Mouse (Mus musculus) ES-Bruce4 (cell line): ENCODE results near the gene Commd3. TPM values are rescaled to one million over a fixed set of nuclear protein-coding genes. Genes with fewer than 3 reads are reported as not detected.
A peak's percentile ranks its signal among the peaks of the same experiment; 100 is the strongest.

Experiments
- H3K27ac ChIP-seq: 2 replicates; pipeline ENCODE4 v1.5.1; 2012; ENCODE audit warnings: low read length, inconsistent platforms; ENCODE audit not compliant: insufficient read depth
- H3K27me3 ChIP-seq: 2 replicates; pipeline ENCODE4 v1.6.1; 2012; ENCODE audit warnings: mild to moderate bottlenecking, low read length, inconsistent platforms; ENCODE audit not compliant: control insufficient read depth, poor library complexity, insufficient read depth, severe bottlenecking
- H3K36me3 ChIP-seq: 2 replicates; pipeline ENCODE4 v1.6.1; 2012; ENCODE audit warnings: inconsistent platforms, mild to moderate bottlenecking, low read length, moderate library complexity; ENCODE audit not compliant: control insufficient read depth, poor library complexity, insufficient read depth, severe bottlenecking
- H3K4me1 ChIP-seq: one replicate; pipeline ENCODE4 v1.8.1; 2011; ENCODE audit warnings: low read length; ENCODE audit not compliant: control insufficient read depth, insufficient read depth
- H3K4me3 ChIP-seq: 2 replicates; pipeline ENCODE4 v1.5.1; 2011; ENCODE audit warnings: low read depth, mild to moderate bottlenecking, low read length
- H3K9ac ChIP-seq: 2 replicates; pipeline ENCODE4 v1.6.1; 2012; ENCODE audit warnings: low read depth, mild to moderate bottlenecking, inconsistent platforms; ENCODE audit not compliant: poor library complexity, severe bottlenecking
- H3K9me3 ChIP-seq: replicated peaks from 2 replicates; pipeline ENCODE4 v1.6.1; 2012; ENCODE audit warnings: mild to moderate bottlenecking, low read length, inconsistent platforms; ENCODE audit not compliant: control insufficient read depth, poor library complexity, insufficient read depth, severe bottlenecking
- CTCF ChIP-seq: IDR thresholded peaks from one replicate; pipeline ENCODE4 v1.8.1; 2011; ENCODE audit warnings: low read depth, low read length
- EP300 ChIP-seq: IDR thresholded peaks from 2 replicates; pipeline ENCODE4 v1.6.1; 2011; ENCODE audit warnings: low read depth, low read length; ENCODE audit not compliant: insufficient read depth
- POLR2A ChIP-seq: IDR thresholded peaks from one replicate; pipeline ENCODE4 v1.8.1; 2011; ENCODE audit warnings: low read length; ENCODE audit not compliant: insufficient read depth
- polyA plus RNA-seq: library from polyadenylated mRNA; stranded (reverse); fragments of >200 nt; gene quantifications from 2 replicates; pipeline ENCODE4 v1.2.4, GENCODE M21; 2011; ENCODE audit warnings: low read depth; ENCODE audit not compliant: missing spikeins, insufficient read depth, insufficient read length

The Commd3 gene
- polyA plus RNA-seq, 1 experiment: 56.7 TPM

DNA sequence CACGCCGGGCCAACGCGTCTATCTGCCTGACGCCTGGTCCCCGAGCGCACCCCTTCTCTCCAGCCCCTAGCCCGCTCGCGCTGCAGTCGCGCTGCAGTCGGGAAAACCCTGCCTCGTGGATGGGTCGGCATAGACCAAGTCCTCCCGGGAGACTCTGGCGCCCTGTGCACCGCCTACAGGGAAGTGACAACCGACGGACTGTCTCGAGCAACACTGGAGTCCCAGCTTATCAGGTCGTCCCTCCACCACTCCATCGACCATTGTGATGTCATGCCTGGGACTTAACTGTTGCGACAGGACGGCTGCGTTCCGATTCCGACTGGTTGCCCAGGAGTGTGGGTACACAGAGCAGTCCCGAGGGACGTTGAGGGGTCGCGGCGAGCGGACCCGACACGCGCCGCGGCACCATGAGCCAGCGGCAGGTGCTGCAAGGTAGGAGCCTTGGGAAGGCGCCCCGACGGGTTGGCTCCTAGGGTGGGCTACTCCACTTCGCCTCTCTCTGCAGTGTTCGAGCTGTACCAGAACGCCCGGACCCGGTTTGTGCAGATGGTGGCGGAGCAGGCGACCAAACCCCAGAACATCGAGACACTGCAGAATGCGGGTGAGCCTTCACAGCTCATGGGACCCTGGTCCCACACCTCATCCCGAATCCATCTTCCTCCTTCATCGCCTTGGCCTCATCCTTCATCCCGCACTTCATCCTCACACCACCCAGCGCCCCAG lies 26.6 kb downstream of the Commd3 start:
- no peak for TF ChIP-seq POLR2A
- TF ChIP-seq CTCF: no peak
- TF ChIP-seq EP300: no peak
- Histone ChIP-seq H3K27me3 (peaks cover 27% of the 10 kb centered on the region), H3K4me1 (no peaks in the 10 kb centered on the region), H3K9ac (no peak overlapping the region), H3K27ac (no peak overlapping the region), H3K9me3 (peaks cover 8% of the 10 kb centered on the region), H3K36me3 (no peaks in the 10 kb centered on the region), H3K4me3 (peak overlapping the region; percentile 28)

DNA sequence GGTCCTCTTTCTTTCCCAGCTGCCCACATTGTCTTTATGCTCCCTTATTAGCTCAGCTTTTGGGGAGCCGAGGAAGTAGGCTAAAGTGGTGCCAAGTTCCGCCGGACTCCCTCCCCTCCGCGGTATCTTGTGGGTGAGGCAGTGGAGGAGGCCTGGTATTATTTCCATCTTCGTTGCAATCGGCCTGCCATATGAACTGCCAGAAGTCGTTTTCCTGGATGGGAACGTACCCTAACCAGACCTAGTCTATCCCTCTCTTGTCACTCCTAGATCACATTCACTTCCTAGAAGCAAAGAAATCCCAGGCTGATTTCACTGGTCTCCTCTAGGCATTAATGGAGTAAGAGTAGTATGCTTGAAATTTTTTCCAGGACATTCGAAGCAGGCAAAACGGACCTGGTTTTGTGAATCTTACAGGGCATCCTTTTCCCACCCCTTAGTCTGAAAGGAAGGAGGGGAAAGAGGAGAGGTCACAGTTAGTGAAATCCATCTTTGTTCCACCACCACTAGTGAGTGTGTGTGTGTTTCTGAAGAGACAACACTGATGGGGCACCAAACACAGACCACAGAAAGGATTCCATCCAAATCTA lies 27.3 kb downstream of the Commd3 start:
- no peak overlapping the region for H3K9ac ChIP-seq
- peaks cover 24% of the 10 kb centered on the region for H3K27me3 ChIP-seq
- H3K27ac ChIP-seq: no peak overlapping the region
- H3K9me3 ChIP-seq: peaks cover 8% of the 10 kb centered on the region
- no peaks in the 10 kb centered on the region for H3K4me1 ChIP-seq
- peak overlapping the region; percentile 7; the same call in 1 of the 2 replicates for H3K4me3 ChIP-seq
- TF ChIP-seq EP300: no peak
- TF ChIP-seq CTCF: no peak
- no peak for TF ChIP-seq POLR2A
- H3K36me3 ChIP-seq: no peaks in the 10 kb centered on the region

DNA sequence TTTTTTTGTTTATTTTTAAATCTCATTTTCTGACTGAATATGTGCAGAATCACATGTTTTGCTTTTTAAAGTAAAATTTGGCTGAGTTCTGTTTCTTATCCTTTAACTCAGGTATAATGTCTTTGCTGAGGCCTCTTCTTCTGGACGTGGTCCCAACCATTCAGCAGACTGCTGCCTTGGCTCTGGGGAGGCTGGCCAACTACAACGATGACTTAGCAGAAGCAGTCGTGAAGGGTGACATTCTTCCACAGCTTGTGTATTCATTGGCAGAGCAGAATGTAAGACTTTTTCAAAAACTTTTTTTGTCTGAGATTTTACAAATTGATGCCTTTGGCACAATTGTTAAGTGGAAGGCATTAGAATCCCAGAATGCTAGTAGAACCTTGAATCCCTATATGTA lies 38.2 kb downstream of the Commd3 start:
- TF ChIP-seq CTCF: no peak
- no peak for TF ChIP-seq EP300
- TF ChIP-seq POLR2A: no peak
- no peaks in the 10 kb centered on the region for H3K36me3 ChIP-seq

DNA sequence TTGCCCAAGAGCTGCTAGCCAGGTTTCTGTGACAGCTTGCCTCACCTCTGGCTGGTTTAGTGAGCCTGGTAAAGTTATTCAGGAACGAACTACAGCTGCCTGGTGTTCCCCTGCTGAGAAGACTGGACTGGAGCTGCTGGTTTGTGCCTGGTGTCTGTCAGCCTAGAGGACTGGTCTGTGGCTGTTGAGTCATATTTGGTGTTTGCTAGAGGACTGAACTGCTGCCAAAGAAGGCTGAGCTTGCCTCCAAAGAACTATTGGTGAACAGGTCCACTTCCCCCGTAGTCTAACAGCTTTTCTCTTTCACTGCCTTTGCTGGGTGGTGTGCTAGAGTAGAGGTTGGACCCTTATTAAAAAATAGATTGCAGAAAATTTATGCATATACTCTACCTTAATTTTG lies 40.9 kb downstream of the Commd3 start:
- Histone ChIP-seq H3K4me1 (no peaks in the 10 kb centered on the region), H3K9me3 (no peaks in the 10 kb centered on the region), H3K36me3 (no peaks in the 10 kb centered on the region), H3K27me3 (no peaks in the 10 kb centered on the region), H3K9ac (no peak overlapping the region), H3K27ac (no peak overlapping the region), H3K4me3 (no peak overlapping the region)
- TF ChIP-seq EP300 (no peak), POLR2A (no peak)

More for the DNA sequence above, 38.2 kb downstream of the Commd3 start:
- no peaks in the 10 kb centered on the region for H3K4me1 ChIP-seq
- no peaks in the 10 kb centered on the region for H3K9me3 ChIP-seq
- H3K27ac ChIP-seq: no peak overlapping the region
- H3K27me3 ChIP-seq: no peaks in the 10 kb centered on the region
- no peak overlapping the region for H3K4me3 ChIP-seq
- no peak overlapping the region for H3K9ac ChIP-seq

DNA sequence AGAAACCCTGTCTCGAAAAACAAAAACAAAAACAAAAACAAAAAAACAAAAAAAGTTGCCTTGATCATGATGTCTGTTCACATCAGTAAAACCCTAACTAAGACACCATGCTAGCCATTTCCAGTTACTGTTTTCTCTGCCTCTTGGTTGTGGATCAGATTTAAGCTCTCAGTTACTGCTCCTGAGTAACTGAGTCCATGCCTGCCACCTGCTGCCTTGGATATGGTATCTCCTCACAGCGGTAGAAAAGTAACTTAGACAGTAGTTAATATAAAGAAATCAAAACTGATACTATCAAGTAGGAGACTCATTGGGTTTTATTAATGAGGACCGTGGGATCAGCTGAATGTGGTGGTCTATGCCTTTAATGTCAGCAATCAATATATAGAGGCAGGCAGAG lies 42.2 kb downstream of the Commd3 start:
- Histone ChIP-seq H3K9me3 (no peaks in the 10 kb centered on the region), H3K4me1 (no peaks in the 10 kb centered on the region), H3K9ac (no peak overlapping the region), H3K27me3 (no peaks in the 10 kb centered on the region), H3K36me3 (no peaks in the 10 kb centered on the region), H3K27ac (no peak overlapping the region), H3K4me3 (no peak overlapping the region)
- TF ChIP-seq EP300 (no peak), POLR2A (no peak), CTCF (no peak)

DNA sequence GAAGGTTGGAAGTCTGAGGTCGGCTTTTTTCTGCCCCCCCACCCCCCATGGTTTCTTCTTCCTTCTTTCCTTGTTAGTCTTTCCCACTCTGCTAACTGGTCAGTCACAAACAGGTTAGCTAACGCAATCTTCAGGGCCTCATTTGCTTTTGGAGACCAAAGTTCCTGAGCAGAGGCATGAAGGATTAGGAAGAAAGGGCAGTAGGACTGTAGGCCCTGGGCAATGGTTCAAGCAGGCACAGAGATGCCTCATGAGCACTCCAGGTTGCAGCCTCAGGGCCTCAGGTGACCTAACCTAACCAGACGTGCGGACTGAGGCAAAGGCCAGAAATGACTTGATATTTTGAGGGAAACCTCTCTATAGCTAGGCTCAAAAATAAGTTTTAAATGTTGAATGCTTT lies 46.3 kb downstream of the Commd3 start:
- Histone ChIP-seq H3K9ac (no peak overlapping the region), H3K9me3 (no peaks in the 10 kb centered on the region)
- no peak for TF ChIP-seq POLR2A
- no peak for TF ChIP-seq CTCF
- no peak for TF ChIP-seq EP300

More for the DNA sequence above, 46.3 kb downstream of the Commd3 start:
- Histone ChIP-seq H3K4me1 (no peaks in the 10 kb centered on the region), H3K27ac (no peak overlapping the region), H3K36me3 (no peaks in the 10 kb centered on the region), H3K27me3 (no peaks in the 10 kb centered on the region), H3K4me3 (no peak overlapping the region)
